In genomic region chr13:51064429-51064828, GRCm38 (mm10) we compare ENCODE assay signal across 22 mouse cellular contexts.
"Had no signal": no experiment of that assay in that cellular context is flagged by ENCODE, and none has a peak within 500 bp of the region (broad histone marks: within the 10 kb centered on the region; RNA-seq: fewer than 3 reads in every experiment).

No protein-coding gene starts in this region.

- H3K27me3 ChIP-seq: kidney, embryonic 15.5 days; limb, embryonic 12.5 days; limb, embryonic 15.5 days; liver, embryonic 12.5 days; liver, embryonic 15.5 days; midbrain, embryonic 12.5 days; midbrain, embryonic 15.5 days; neural tube, embryonic 12.5 days; neural tube, embryonic 15.5 days had no signal

- DNase-seq: kidney, adult 11 months; kidney, adult 8-10 months; kidney, postnatal 10 days; kidney, postnatal 4 days; left cerebral cortex, postnatal 4 days; lung, embryonic 14.5 days; retina, postnatal 1 day; right cerebral cortex, postnatal 25 days; thymus, adult 2 months; thymus, postnatal 25 days had no signal

- H3K27ac ChIP-seq: kidney, embryonic 15.5 days; limb, embryonic 12.5 days; limb, embryonic 15.5 days; liver, embryonic 12.5 days; liver, embryonic 15.5 days; macrophage; midbrain, embryonic 12.5 days; midbrain, embryonic 15.5 days; neural tube, embryonic 12.5 days; neural tube, embryonic 15.5 days; stomach, postnatal 0 days had no signal

- H3K4me3 ChIP-seq: kidney, embryonic 15.5 days; limb, embryonic 12.5 days; limb, embryonic 15.5 days; liver, embryonic 12.5 days; liver, embryonic 15.5 days; midbrain, embryonic 12.5 days; midbrain, embryonic 15.5 days; neural tube, embryonic 12.5 days; neural tube, embryonic 15.5 days had no signal

- H3K9ac ChIP-seq: kidney, embryonic 15.5 days; limb, embryonic 12.5 days; limb, embryonic 15.5 days; liver, embryonic 12.5 days; liver, embryonic 15.5 days; lung, embryonic 14.5 days; midbrain, embryonic 12.5 days; midbrain, embryonic 15.5 days; neural tube, embryonic 12.5 days; neural tube, embryonic 15.5 days had no signal

- H3K36me3 ChIP-seq: kidney, embryonic 15.5 days; limb, embryonic 12.5 days; limb, embryonic 15.5 days; liver, embryonic 12.5 days; liver, embryonic 15.5 days; midbrain, embryonic 12.5 days; midbrain, embryonic 15.5 days; neural tube, embryonic 12.5 days; neural tube, embryonic 15.5 days had no signal

- H3K4me1 ChIP-seq: kidney, embryonic 15.5 days; limb, embryonic 12.5 days; limb, embryonic 15.5 days; liver, embryonic 12.5 days; liver, embryonic 15.5 days; midbrain, embryonic 12.5 days; midbrain, embryonic 15.5 days; neural tube, embryonic 12.5 days; neural tube, embryonic 15.5 days had no signal

- ATAC-seq: liver, embryonic 12.5 days; lung, postnatal 0 days; midbrain, embryonic 15.5 days had no signal

- H3K9me3 ChIP-seq: kidney, embryonic 15.5 days; limb, embryonic 12.5 days; limb, embryonic 15.5 days; liver, embryonic 12.5 days; liver, embryonic 15.5 days; midbrain, embryonic 12.5 days; midbrain, embryonic 15.5 days; neural tube, embryonic 12.5 days; neural tube, embryonic 15.5 days had no signal
